Mouse (Mus musculus) embryo, embryonic 10 days (tissue): ENCODE results near the gene Olfr448.
A peak's percentile ranks its signal among the peaks of the same experiment; 100 is the strongest.

ENCODE experiments used
- DNase-seq: peaks from one replicate; pipeline ENCODE4 v3.0.0-alpha.2; 2015; ENCODE audit warnings: low spot score

Gene Olfr448

GRCm38 (mm10) chr6:42890141-42890540 is at the start of gene Olfr448:
Gene Olfr448 (plus strand): TSS chr6:42890441.
- no peak for DNase-seq

DNA sequence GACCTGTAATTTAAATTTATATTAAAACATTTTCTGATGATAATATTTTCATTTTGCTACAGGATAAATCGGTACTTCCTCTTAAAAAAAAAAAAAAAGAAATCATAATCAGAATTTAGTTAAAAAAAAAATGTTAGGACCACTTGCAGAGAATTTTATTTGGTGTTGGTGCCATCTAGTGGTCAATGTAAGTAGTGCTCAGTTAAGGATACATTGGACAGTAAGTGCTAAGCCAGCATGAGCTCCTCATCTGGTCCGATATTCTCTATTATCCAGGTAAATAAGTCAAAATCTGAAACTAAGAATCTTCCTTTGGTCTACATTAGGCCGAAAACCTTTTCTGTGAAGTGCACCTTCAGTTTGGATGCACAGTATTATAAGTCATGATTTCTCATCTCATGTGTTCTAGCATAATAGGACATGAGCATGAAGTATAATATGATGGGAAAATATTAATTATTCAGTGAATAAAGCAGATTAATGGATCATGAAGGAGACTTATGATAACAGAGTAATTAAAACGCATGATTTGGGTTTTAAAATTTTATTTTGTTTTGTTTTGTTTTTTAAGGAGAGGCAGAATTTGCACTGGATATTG is 29.9 kb upstream of the Olfr448 start:
- DNase-seq = peak; percentile 75

- DNase-seq = no peak
Measured at GRCm38 (mm10) chr6:42869695-42870094, 20.5 kb upstream of the Olfr448 start.

DNA sequence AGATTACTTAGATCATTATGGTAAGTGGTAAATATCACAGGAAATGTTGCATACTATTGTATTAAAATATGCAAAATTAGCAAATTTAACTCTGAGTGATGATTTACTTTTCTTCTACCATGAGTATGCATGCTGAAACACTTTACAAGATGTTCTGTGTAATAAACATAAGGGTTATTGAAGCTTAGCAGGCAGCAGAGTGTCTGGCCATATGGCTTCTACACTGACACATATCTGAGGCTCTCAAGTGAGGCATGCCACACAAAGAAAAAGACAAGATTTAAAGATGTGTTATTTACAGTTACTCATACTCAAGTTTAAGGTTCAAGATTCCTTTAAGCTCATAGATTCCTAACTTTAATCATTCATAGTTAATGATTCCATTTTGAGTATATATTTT is 13.9 kb upstream of the Olfr448 start:
- no peak for DNase-seq

- no peak for DNase-seq
Measured at GRCm38 (mm10) chr6:42900345-42900744, 10.1 kb downstream of the Olfr448 start.

- DNase-seq = no peak
Measured at GRCm38 (mm10) chr6:42908578-42908977, 18.3 kb downstream of the Olfr448 start, which contains the start of gene Olfr447. Gene Olfr447 (plus strand): TSS chr6:42908878.

DNA sequence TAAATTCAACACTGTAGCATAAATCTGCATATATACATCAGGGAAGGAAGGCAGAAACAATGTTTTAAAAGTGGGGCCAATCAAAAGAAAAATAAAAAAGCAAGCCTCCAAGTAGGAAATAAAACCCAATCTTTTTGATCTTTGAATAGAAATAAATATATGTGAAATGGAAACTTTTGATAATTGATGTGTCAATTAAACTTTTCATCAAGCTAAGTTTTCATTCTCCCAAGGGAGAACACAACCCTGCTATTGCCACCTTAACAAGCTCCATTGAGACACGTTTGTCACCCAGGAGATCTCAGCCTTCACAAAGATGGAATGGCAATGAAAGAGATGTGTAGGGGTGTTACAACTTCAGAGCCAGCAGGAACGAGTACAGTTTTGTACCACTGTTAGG is 30.8 kb downstream of the Olfr448 start, which contains the start of gene Olfr446:
TSS of gene Olfr446 (plus strand) at position 301 of the 400 bp plus-strand sequence.
- no peak for DNase-seq
